Mouse (Mus musculus): ENCODE measurements around the gene Gucy2c. TPM values are rescaled to one million over a fixed set of nuclear protein-coding genes. Genes with fewer than 3 reads are reported as not detected.

The Gucy2c gene
- polyA plus RNA-seq, 1 experiment from 2014 or later: 1.6 TPM

GRCm38 (mm10) chr6:136715881-136716431 is 65.6 kb downstream of the Gucy2c start:
- Histone ChIP-seq H3K4me2 (no peak overlapping the region), H3K4me1 (no peaks in the 10 kb centered on the region), H3K27ac (no peak overlapping the region), H3K36me3 (replicated peaks) (no peaks in the 10 kb centered on the region), H3K4me3 (no peak overlapping the region), H3K9ac (no peak overlapping the region), H3K27me3 (replicated peaks) (no peaks in the 10 kb centered on the region), H3K9me3 (no peaks in the 10 kb centered on the region)
- ATAC-seq (replicated peaks): no peak
- 90% methylated on average over 10 of the region's 11 CpGs for WGBS

GRCm38 (mm10) chr6:136714097-136714496 is 67.5 kb downstream of the Gucy2c start:
- Histone ChIP-seq H3K27ac (no peak overlapping the region), H3K9ac (no peak overlapping the region), H3K27me3 (replicated peaks) (no peaks in the 10 kb centered on the region), H3K4me1 (no peaks in the 10 kb centered on the region), H3K4me3 (no peak overlapping the region), H3K9me3 (no peaks in the 10 kb centered on the region), H3K4me2 (no peak overlapping the region), H3K36me3 (replicated peaks) (no peaks in the 10 kb centered on the region)
- ATAC-seq (replicated peaks): no peak
- 93% methylated on average over 3 of the region's 3 CpGs for WGBS

DNA sequence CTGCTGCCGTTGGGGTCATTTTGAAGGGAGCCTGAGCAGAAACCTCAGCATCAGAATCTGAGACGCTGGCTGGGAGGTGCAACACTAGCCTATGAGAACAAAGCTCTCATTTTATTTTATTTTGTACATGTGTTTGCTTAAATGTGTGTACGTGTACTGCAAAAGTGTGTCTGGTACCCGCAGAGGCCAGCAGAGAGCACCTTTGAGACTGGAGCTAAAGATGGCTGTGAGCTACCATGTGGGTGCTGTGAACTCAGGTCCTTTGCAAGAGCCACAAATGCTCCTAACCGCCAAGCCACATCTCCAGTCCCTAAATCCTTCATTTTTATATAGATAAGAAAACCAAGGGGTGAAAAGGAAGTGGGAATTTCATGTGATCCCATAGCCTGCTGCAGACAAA is 71.2 kb downstream of the Gucy2c start:
- Histone ChIP-seq H3K4me2 (no peak overlapping the region), H3K27ac (no peak overlapping the region), H3K36me3 (replicated peaks) (no peaks in the 10 kb centered on the region), H3K9ac (no peak overlapping the region), H3K9me3 (no peaks in the 10 kb centered on the region), H3K4me3 (no peak overlapping the region), H3K27me3 (replicated peaks) (no peaks in the 10 kb centered on the region), H3K4me1 (no peaks in the 10 kb centered on the region)
- ATAC-seq (replicated peaks): no peak
- WGBS: 91% methylated on average over 5 of the region's 5 CpGs

GRCm38 (mm10) chr6:136708597-136708996 is 73.0 kb downstream of the Gucy2c start:
- no peak overlapping the region for H3K9ac ChIP-seq
- WGBS: 91% methylated on average over 6 of the region's 6 CpGs

GRCm38 (mm10) chr6:136701878-136702277 is 79.7 kb downstream of the Gucy2c start:
- H3K4me3 ChIP-seq: no peak overlapping the region
- H3K9me3 ChIP-seq: no peaks in the 10 kb centered on the region
- WGBS: 92% methylated on average over 3 of the region's 3 CpGs
- no peak overlapping the region for H3K9ac ChIP-seq
- no peaks in the 10 kb centered on the region for H3K27me3 ChIP-seq (replicated peaks)
- H3K36me3 ChIP-seq (replicated peaks): no peaks in the 10 kb centered on the region
- no peak for ATAC-seq (replicated peaks)
- H3K4me1 ChIP-seq: no peaks in the 10 kb centered on the region
- H3K4me2 ChIP-seq: no peak overlapping the region
- H3K27ac ChIP-seq: no peak overlapping the region

More at GRCm38 (mm10) chr6:136708597-136708996, 73.0 kb downstream of the Gucy2c start:
- no peaks in the 10 kb centered on the region for H3K36me3 ChIP-seq (replicated peaks)
- H3K4me3 ChIP-seq: no peak overlapping the region
- H3K27ac ChIP-seq: no peak overlapping the region
- H3K4me2 ChIP-seq: no peak overlapping the region
- H3K4me1 ChIP-seq: no peaks in the 10 kb centered on the region
- H3K27me3 ChIP-seq (replicated peaks): no peaks in the 10 kb centered on the region
- ATAC-seq (replicated peaks): no peak
- no peaks in the 10 kb centered on the region for H3K9me3 ChIP-seq

- Histone ChIP-seq H3K27ac (no peak overlapping the region), H3K4me2 (no peak overlapping the region), H3K9ac (no peak overlapping the region), H3K4me3 (no peak overlapping the region), H3K9me3 (no peaks in the 10 kb centered on the region), H3K27me3 (replicated peaks) (no peaks in the 10 kb centered on the region), H3K4me1 (no peaks in the 10 kb centered on the region), H3K36me3 (replicated peaks) (no peaks in the 10 kb centered on the region)
- 89% methylated on average over 5 of the region's 5 CpGs for WGBS
- ATAC-seq (replicated peaks): no peak
These were observed 80.4 kb downstream of the Gucy2c start for GRCm38 (mm10) chr6:136701185-136701584.

DNA sequence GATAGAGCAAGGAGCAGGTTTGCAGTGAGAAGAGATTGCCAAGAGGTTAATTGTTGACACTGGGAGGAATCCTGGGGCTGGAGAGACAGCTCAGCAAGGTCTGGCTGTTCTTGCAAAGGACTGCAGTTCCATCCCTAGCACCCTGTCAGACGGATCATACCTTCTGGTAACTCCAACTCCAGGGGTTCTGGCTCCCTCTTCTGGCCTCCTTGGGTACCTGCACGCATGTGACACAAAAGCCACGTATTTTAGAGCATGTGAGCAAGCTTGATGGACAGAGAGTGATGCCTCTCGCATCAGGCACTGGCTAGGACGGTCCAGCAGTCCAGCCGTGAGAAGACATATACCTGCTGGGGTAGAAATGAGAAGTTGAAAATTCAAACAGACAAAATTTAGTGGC is 90.3 kb downstream of the Gucy2c start:
- H3K9me3 ChIP-seq: no peaks in the 10 kb centered on the region
- WGBS: 91% methylated on average over 6 of the region's 6 CpGs
- no peaks in the 10 kb centered on the region for H3K4me1 ChIP-seq
- no peaks in the 10 kb centered on the region for H3K36me3 ChIP-seq (replicated peaks)
- no peak overlapping the region for H3K4me2 ChIP-seq
- no peaks in the 10 kb centered on the region for H3K27me3 ChIP-seq (replicated peaks)
- no peak for ATAC-seq (replicated peaks)
- no peak overlapping the region for H3K9ac ChIP-seq
- no peak overlapping the region for H3K4me3 ChIP-seq
- no peak overlapping the region for H3K27ac ChIP-seq

GRCm38 (mm10) chr6:136690527-136690926 is 91.0 kb downstream of the Gucy2c start:
- Histone ChIP-seq H3K9me3 (no peaks in the 10 kb centered on the region), H3K4me3 (no peak overlapping the region), H3K27me3 (replicated peaks) (no peaks in the 10 kb centered on the region), H3K4me1 (no peaks in the 10 kb centered on the region), H3K27ac (no peak overlapping the region), H3K9ac (no peak overlapping the region), H3K4me2 (no peak overlapping the region), H3K36me3 (replicated peaks) (no peaks in the 10 kb centered on the region)
- WGBS: 84% methylated on average over 5 of the region's 5 CpGs
- no peak for ATAC-seq (replicated peaks)

DNA sequence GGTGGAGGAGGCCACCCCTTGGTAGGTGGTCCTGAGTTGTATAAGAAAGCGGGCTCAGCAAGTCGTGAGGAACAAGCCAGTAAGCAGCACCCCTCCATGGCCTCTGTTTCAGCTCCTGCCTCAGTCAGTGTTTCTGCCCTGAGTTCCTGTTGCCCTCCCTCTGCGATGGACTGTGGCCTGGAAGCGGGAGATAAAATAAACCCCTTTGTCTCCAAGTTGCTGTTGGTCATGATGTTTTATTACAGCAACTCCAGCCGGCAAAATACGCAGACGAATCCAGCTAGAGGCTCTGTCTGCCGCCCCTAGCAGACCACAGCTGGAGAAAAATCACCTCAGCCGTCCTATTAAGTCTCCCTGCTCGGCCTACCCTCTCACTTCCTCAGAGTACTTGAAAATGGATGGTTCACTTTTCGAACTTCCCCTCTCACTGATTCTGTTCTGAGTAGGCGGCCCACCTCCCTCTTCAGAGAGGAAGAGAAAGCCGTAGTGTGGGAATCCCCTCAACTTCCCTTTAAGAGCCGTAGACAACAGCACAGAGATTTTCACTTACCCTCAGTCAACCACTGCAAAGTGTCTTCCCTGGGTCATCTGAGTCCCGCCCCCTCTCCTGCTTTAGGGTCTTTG is 91.7 kb downstream of the Gucy2c start:
- H3K36me3 ChIP-seq (replicated peaks): no peaks in the 10 kb centered on the region
- no peak overlapping the region for H3K4me2 ChIP-seq
- no peaks in the 10 kb centered on the region for H3K9me3 ChIP-seq
- H3K4me3 ChIP-seq: no peak overlapping the region
- no peak overlapping the region for H3K9ac ChIP-seq
- no peak overlapping the region for H3K27ac ChIP-seq
- no peaks in the 10 kb centered on the region for H3K27me3 ChIP-seq (replicated peaks)
- 82% methylated on average over 15 of the region's 15 CpGs for WGBS
- H3K4me1 ChIP-seq: no peaks in the 10 kb centered on the region
- ATAC-seq (replicated peaks): no peak

DNA sequence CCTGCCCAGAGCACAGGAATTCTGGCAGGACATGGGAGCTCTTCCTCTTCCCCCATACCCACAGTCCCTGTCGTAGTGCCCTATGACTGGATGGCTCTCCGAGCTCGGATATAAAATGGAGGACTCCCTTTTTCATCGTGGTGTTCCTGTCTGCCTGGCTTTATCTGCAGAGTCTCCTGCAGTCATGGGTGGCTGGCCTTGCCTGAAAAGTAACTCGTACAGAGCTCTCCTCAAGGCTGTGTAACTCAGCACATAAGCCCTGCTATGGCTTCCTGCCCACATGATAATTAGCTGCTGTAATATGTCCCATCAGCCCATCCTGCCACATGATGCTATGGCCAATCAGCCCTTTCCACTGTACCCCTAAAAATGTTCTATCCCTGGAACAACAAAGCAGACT is 96.1 kb downstream of the Gucy2c start:
- Histone ChIP-seq H3K4me1 (no peaks in the 10 kb centered on the region), H3K9me3 (no peaks in the 10 kb centered on the region), H3K27me3 (replicated peaks) (no peaks in the 10 kb centered on the region), H3K4me2 (no peak overlapping the region), H3K9ac (no peak overlapping the region), H3K27ac (no peak overlapping the region), H3K4me3 (no peak overlapping the region), H3K36me3 (replicated peaks) (no peaks in the 10 kb centered on the region)
- ATAC-seq (replicated peaks): no peak
- WGBS: 79% methylated on average over 5 of the region's 5 CpGs

GRCm38 (mm10) chr6:136683410-136684334 is 97.9 kb downstream of the Gucy2c start:
- H3K4me2 ChIP-seq: no peak overlapping the region
- no peak for ATAC-seq (replicated peaks)
- no peak overlapping the region for H3K27ac ChIP-seq
- H3K27me3 ChIP-seq (replicated peaks): no peaks in the 10 kb centered on the region
- 88% methylated on average over 11 of the region's 11 CpGs for WGBS
- H3K36me3 ChIP-seq (replicated peaks): no peaks in the 10 kb centered on the region
- H3K4me3 ChIP-seq: no peak overlapping the region
- no peaks in the 10 kb centered on the region for H3K4me1 ChIP-seq
- no peaks in the 10 kb centered on the region for H3K9me3 ChIP-seq
- H3K9ac ChIP-seq: no peak overlapping the region

- Histone ChIP-seq H3K9ac (no peak overlapping the region), H3K27ac (no peak overlapping the region), H3K4me1 (no peaks in the 10 kb centered on the region), H3K9me3 (no peaks in the 10 kb centered on the region), H3K4me2 (no peak overlapping the region), H3K27me3 (replicated peaks) (no peaks in the 10 kb centered on the region), H3K4me3 (no peak overlapping the region), H3K36me3 (replicated peaks) (no peaks in the 10 kb centered on the region)
- 33% methylated on average over 2 of the region's 2 CpGs for WGBS
- ATAC-seq (replicated peaks): no peak
These were observed 102.2 kb downstream of the Gucy2c start for GRCm38 (mm10) chr6:136679381-136679780.
